Mouse (Mus musculus) cerebellum, postnatal 36 days (tissue): ENCODE results near the gene Slit2.

Source experiments
- DNase-seq, 2 experiments: peaks; one replicate each; pipeline ENCODE4 v3.0.0; 2021 to 2022; ENCODE audit warnings: mixed read lengths in 2 of 2

Gene Slit2

GRCm38 (mm10) chr5:48235270-48235669, 252.3 kb downstream of the Slit2 start:
- no peak for DNase-seq

GRCm38 (mm10) chr5:48240751-48241150, 257.8 kb downstream of the Slit2 start:
- DNase-seq = peak in 1 of 2 experiments; percentile 16

GRCm38 (mm10) chr5:48248327-48248726, 265.4 kb downstream of the Slit2 start:
- DNase-seq = no peak

DNA sequence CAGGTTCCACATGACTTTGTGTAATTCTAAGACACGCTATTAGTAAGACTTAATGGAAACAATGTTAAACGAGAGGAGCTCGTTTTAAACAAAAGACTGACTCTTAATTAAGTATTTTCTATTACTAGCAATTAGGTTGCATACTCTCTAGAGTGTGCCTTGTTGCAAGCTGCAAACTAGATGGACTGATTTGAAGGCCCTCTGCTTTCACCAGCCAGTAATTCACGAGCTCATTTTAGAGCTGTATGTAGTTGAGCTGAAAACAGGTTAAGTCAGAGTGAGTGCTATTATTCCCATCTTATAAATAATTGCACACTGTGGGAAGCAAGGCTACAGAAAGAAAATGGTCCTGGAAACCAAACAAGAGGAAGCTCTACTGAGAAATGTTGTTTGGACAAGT, 294.6 kb downstream of the Slit2 start:
- DNase-seq = no peak

- DNase-seq = no peak
Measured at GRCm38 (mm10) chr5:48301186-48301585, 318.2 kb downstream of the Slit2 start.

DNA sequence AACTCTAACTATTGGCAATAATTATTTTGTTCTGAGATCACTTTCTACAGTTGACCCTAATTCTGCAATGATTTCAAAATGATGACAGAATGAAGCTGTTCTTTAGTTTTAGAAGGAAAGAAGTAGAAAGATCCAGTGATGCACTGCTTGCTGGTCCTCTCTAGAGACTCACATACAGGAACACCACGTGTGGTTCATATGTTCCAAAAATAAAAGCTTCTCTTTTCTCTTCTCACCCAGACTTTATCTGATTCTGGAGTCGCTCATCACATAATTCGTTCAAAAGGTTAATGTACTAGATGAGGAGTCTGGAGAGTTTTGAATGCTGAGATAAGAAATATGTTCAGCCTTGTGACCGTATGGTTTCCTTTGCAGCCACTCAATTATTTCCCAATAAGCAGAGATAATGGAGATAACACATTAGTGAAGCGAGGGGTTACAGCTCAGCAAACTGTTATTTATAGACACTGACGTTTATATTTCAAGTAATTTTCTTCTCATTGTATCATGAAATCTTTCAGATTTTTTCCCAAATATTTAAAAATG, 332.2 kb downstream of the Slit2 start:
- no peak for DNase-seq

DNA sequence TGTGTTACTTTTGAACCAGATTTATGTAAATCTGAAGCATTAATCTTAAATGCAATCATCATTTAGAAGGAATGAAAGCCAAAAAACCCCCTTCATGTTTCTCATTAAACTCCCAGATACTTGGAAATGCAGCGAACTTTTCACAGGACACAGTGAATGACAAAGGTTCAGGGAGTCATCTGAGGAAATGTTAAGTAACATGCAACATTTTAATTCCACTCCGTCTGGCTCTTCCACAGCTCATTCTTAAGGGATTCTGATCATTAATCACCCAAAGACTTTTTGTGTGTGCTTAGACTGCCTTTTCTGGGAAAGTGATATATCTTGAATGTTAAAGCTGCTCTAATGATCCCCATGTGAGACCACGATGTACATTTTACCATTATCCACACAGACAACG, 337.7 kb downstream of the Slit2 start:
- DNase-seq = no peak

DNA sequence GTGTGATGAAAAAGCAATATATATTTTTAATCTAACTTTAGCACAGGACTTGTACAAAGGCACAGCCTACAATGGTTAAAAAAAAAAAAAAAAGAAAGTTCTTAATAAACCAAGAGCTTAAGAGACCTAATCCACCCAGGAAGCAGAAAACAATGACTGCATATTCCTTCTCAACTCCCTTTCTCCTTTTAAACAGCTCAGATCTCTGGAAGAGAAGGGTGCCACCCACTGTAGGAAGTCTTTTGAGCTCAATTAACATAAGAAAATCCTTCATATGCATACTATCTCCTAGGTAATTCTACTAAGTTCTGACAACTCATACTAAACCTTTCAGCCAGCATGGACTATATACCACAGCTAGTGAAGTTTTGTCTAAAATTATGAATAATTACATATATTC, 343.3 kb downstream of the Slit2 start:
- DNase-seq = no peak

GRCm38 (mm10) chr5:48327652-48328051, 344.7 kb downstream of the Slit2 start, which contains the start of gene 5730480H06Rik:
Gene 5730480H06Rik, plus strand, starts transcription at chr5:48327952.
- DNase-seq = no peak

DNA sequence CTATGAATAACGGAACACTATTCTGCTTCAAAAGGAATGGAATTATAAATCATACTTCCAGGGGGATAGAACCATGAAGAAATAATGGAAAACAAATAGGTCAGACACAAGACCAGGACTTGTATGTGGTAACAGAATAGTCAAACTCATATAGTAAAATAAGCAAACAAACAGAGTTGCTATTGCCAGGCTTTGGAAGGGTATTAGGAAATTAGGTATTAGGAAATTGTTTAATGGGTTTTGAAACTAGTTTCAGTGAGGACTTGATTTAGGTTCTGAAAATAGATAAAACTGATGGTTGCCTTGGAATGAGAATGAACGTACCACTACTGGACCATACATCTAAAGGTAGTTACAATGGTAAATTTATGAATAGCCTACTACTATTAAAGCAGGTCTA, 346.8 kb downstream of the Slit2 start:
- DNase-seq = no peak

GRCm38 (mm10) chr5:48330817-48331216, 347.9 kb downstream of the Slit2 start:
- no peak for DNase-seq

GRCm38 (mm10) chr5:48331441-48331840, 348.5 kb downstream of the Slit2 start:
- DNase-seq = no peak

DNA sequence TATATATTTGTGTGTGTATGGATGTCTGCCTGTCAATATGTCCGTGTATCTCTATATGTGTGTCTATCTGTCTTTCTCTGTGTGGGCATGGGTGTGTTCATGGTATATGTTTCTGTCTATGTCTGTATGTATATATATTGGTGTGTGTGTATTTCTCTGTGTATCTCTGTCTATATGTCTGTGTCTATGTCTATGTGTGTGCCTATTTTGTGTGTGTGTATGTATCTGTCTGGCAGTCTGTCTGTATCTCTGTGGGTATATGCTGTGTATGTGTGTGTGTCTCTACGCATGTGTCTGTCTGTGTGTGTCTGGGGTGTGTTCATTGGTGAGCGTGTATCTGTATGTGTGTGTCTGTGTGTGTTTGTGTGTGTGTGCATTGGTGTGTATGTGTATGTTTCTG, 350.5 kb downstream of the Slit2 start:
- no peak for DNase-seq

- no peak for DNase-seq
Measured at GRCm38 (mm10) chr5:48333884-48334513, 351.1 kb downstream of the Slit2 start.

GRCm38 (mm10) chr5:48340808-48341433, 358.0 kb downstream of the Slit2 start:
- DNase-seq = no peak

GRCm38 (mm10) chr5:48345095-48345982, 362.4 kb downstream of the Slit2 start:
- DNase-seq = no peak

DNA sequence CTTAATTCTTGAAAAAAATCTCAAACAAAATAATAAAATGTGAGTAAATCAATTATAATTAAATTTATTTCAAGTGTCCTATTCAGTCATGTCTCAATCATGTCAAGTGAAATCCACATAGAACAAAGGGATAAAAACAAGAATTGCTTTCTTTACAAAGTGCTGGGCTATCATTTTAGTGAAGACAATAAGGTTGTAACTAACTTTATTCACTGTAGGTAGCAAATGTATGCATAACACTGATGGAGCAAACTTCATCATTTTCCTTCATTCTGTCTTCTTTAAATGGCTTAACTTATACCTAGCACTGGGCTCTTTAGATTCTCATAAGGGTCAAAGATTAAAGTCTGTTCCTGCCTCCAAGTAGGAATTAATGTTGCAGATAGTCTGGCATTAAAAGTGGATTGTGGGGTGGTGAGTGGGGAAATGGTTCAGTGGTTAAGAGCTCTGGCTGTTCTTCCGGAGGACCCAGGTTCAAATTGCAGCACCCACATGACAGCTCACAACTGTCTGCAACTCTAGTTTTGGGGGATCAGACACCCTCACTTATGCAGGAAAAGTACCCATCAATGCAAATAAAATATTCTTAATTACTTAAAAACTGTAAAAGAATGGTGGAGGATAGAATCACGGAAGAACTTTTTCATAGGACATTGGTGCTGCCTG, 363.2 kb downstream of the Slit2 start:
- DNase-seq = no peak

DNA sequence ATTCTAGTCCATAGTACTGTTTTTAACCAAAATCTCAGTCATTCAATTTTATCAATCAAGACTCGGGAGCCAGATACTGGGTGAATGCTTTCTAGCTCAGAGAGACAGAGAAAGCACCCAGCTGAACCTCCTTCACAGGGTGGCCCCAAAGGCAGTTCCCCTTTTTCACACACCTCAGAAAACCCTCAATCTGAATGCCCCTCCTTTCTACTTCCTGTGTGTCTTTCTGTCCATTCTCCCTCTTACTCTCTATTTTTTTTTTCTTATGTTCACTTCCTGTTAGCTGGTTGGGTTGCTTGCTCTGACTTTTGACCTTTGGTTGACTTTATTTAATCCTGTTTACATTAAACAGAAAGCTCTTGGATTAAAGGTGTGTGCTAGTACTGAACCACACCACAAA, 366.4 kb downstream of the Slit2 start:
- no peak for DNase-seq
